Mouse (Mus musculus) thymus, postnatal 25 days (tissue): ENCODE data around the gene Sel1l3.

ENCODE experiments used
- DNase-seq: peaks from one replicate; pipeline ENCODE4 v3.0.0; 2022

Gene Sel1l3

GRCm38 (mm10) chr5:53213711-53214352, at the start of gene Sel1l3:
Sel1l3 (minus strand) TSS chr5:53213927.
- peak; percentile 13 for DNase-seq

- DNase-seq = no peak
Observed at GRCm38 (mm10) chr5:53261999-53262398, 48.3 kb upstream of the Sel1l3 start.

DNA sequence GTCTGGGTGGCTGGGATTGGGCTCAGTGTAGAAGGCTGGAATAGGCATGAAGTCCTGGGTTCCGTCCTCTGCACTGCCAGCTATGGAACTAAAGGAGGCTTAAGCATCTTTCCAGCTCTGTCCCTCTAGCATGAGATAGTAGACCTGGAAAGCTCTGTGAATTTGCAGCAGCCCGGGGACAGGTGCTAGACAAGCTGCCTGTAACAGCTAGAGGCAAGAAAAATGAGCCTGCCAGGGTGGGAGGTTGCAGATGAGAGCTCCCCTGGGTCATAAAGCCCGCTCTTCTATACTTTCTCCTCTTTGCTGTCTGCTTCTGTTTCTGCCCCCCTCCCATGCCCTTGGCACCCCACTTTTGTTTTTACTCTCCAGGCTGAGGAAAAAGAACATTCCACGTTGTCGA, 46.2 kb upstream of the Sel1l3 start:
- DNase-seq = no peak

GRCm38 (mm10) chr5:53258038-53258786, 44.5 kb upstream of the Sel1l3 start:
- peak; percentile 21 for DNase-seq

DNA sequence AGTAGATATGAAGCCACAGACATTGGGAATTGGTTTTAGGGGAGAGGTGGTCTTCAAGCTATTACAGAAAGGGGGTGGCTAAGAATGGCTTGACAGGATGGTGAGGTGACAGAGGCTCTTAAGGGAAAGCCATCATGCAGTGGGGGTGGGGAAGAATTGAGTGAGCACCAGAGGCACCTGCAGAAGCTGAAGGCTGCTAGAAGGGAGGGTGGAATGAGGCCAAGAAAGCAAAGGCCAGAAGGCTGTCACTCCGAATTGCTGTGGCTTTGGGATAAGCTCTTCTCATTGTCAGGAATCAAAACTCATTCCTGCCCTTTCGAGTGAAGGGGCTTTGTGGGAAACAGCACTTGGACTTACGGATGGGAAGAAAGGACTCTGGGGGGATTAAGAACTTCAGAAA, 41.1 kb upstream of the Sel1l3 start:
- no peak for DNase-seq

- DNase-seq = no peak
Observed at GRCm38 (mm10) chr5:53254154-53254553, 40.4 kb upstream of the Sel1l3 start.

GRCm38 (mm10) chr5:53249431-53250061, 35.8 kb upstream of the Sel1l3 start:
- no peak for DNase-seq

GRCm38 (mm10) chr5:53248499-53248898, 34.8 kb upstream of the Sel1l3 start:
- no peak for DNase-seq

DNA sequence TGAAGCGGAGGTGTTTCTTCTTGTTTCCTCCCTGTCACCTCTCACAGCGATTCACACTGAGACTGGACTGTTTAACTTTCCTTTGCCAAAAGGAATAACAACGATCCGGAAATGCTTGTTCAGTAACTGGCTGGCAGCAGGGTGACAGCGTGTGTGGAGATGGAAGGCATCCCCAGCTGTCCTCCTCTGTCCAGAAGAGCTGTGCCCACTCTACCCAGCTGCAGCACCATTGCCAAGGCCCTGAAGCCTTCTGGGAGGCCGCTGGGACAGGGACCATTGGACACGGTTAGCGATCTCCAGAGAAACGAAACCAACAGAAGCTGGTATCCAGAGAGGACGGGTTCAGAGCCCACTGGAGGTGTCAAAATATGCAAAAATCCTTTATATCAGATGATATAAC, 30.2 kb upstream of the Sel1l3 start:
- no peak for DNase-seq

DNA sequence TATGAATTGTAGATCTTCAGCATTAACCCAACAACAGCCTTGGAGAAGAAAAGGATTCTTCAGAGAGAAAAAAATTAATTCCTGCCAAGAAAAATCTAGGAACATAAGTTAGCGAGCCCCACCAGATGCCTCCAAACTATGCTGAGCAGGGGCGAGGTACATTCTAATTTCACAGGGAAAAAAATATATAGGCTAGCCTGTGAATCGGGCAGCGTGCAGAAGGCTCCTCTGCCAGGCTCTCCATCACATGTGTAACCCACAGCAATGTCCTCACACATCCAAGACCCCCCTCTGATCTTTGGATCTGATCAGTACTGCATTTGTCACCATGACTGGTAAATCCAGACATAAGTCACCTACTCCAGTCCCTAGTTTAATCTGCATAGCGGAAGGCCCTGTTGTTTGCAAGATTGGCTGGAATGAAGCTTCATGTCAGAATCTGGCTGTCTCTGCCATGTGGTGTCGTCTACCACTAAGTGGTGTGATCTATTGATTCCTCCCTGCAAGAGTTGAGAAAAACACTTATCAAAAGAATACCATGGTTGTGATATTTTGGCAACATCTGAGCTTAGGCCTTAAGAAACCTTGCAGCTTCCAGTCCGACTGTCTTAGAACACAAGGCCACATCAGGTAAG, 29.3 kb upstream of the Sel1l3 start:
- no peak for DNase-seq

- DNase-seq = no peak
Observed at GRCm38 (mm10) chr5:53241963-53242362, 28.2 kb upstream of the Sel1l3 start.

DNA sequence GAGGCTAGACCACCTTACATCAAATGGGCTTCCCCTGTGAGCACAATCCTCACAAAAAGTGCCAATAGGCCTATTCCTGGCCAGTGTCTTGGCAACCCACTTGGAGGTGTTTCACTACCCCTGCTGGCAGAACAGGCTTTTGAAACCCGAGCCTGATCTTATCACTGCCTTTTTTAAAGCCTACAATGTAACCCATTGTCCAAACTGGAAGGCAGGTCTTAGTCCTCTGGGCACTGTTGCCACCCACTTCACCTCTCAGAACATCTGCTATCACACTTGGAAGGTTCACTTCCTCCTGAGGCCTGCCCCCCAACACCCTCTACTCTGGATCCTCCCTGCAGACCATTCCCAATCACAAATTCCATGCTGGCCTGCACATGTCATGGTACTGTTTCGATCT, 27.4 kb upstream of the Sel1l3 start:
- no peak for DNase-seq

DNA sequence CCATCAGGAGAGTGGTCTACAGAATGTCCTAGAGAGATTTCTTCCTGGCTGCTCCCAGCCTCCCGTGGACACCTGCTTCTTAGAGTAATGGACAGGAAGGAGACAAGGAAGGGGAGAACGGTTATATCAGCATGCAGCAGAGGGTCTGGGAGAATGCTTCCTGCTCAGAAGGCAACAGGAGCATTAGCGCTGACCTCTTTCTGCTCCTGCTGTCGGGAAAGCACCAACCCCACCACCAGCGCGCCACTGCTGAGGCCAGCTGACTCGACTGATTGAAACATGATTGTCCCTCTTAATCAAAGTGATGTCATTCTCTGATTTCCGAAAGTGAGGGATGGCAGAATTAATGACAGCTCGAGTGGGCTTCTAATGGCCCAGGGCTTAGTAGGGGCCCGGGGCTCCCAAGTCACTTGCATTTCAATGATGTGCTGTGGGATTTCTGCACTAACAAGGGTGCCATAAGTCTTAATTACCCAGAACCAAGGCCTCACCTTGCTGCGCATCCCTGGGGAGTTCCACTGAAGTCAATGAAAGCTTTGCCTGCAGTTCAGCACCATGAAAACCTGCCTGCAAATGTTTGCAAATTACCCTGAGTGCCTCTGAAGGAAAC, 26.2 kb upstream of the Sel1l3 start:
- no peak for DNase-seq

GRCm38 (mm10) chr5:53239189-53239588, 25.5 kb upstream of the Sel1l3 start:
- no peak for DNase-seq

GRCm38 (mm10) chr5:53238761-53239160, 25.0 kb upstream of the Sel1l3 start:
- no peak for DNase-seq

GRCm38 (mm10) chr5:53236749-53237148, 23.0 kb upstream of the Sel1l3 start:
- DNase-seq = no peak

DNA sequence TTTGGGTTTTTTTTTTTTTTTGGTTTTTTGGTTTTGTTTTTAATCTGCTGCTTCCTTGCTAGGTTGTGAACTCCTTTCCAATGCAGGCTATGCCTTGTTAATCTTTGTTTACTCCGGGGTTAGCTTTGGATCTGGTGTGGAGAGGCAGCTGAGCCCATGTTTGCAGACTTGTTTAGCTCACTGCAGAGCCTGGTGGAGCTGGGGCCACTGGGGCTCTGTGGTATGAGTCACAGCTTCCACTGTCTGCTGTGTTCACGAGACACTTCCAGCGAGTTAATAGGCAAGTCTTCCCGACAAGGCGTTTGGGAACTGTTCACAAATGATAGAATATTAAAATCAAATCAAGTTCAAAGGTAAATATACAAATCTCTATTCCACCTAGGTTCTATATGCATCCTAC, 22.4 kb upstream of the Sel1l3 start:
- DNase-seq = no peak

- DNase-seq = no peak
Observed at GRCm38 (mm10) chr5:53235551-53235950, 21.8 kb upstream of the Sel1l3 start.

DNA sequence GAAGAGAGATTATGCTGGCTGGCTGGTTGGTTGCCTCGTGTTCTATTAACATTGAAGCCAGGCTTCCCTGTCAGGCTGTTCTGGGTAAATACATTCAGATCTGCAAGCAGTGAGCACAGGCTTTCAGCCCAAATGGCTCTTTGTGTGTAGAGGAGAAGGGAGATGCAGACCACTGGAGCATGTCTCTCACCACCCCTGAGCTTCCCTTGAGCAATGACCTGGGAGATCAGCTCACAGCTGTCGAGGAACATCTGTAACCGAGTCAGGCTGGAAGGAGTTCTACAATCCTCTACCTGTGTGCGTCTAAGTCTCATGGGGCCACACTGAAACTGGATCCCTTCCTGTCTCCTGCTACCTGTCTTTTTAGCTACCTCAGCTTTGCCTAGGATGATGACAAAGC, 16.8 kb upstream of the Sel1l3 start:
- no peak for DNase-seq

- no peak for DNase-seq
Observed at GRCm38 (mm10) chr5:53225434-53225833, 11.7 kb upstream of the Sel1l3 start.

GRCm38 (mm10) chr5:53214801-53215200, 1.1 kb upstream of the Sel1l3 start:
- DNase-seq = no peak

- no peak for DNase-seq
Observed at GRCm38 (mm10) chr5:53214362-53214761, 635 bp upstream of the Sel1l3 start.
